Mouse (Mus musculus): ENCODE measurements at regions not wholly inside any gene's neighbourhood (a gene's known extent, or its start where the extent isn't known, plus 50 kb on each side); places are given as distances from the start of the nearest gene placed in this dataset.

- Histone ChIP-seq H3K4me2 (ENCODE audit: low read depth, low read length) (no peak overlapping the region), H3K27me3 (ENCODE audit: control insufficient read depth, insufficient read depth, low read depth, low read length) (no peaks in the 10 kb centered on the region), H3K4me3 (ENCODE audit: low read depth, low read length) (no peak overlapping the region), H3K4me1 (ENCODE audit: control insufficient read depth, low read depth, low read length) (no peaks in the 10 kb centered on the region), H3K9ac (ENCODE audit: low read depth, low read length) (no peak overlapping the region), H3K36me3 (ENCODE audit: control insufficient read depth, insufficient read depth) (no peaks in the 10 kb centered on the region), H3K9me3 (replicated peaks; ENCODE audit: control insufficient read depth, low read length) (no peaks in the 10 kb centered on the region), H3K27ac (ENCODE audit: low read length) (no peak overlapping the region)
- 43% methylated on average over 1 of the region's 1 CpGs for WGBS (ENCODE audit: insufficient replicate concordance)
- ATAC-seq (ENCODE audit: low read depth) = no peak
These were observed 586.1 kb upstream of the Impad1 start for GRCm38 (mm10) chr4:5379215-5379614.

- WGBS (ENCODE audit: insufficient replicate concordance) = 61% methylated on average over 1 of the region's 1 CpGs
- Histone ChIP-seq H3K9me3 (replicated peaks; ENCODE audit: control insufficient read depth, low read length) (no peaks in the 10 kb centered on the region), H3K4me1 (ENCODE audit: control insufficient read depth, low read depth, low read length) (no peaks in the 10 kb centered on the region), H3K9ac (ENCODE audit: low read depth, low read length) (no peak overlapping the region), H3K27me3 (ENCODE audit: control insufficient read depth, insufficient read depth, low read depth, low read length) (no peaks in the 10 kb centered on the region), H3K4me2 (ENCODE audit: low read depth, low read length) (no peak overlapping the region), H3K4me3 (ENCODE audit: low read depth, low read length) (no peak overlapping the region), H3K27ac (ENCODE audit: low read length) (no peak overlapping the region), H3K36me3 (ENCODE audit: control insufficient read depth, insufficient read depth) (no peaks in the 10 kb centered on the region)
- no peak for ATAC-seq (ENCODE audit: low read depth)
These were observed 565.1 kb upstream of the Impad1 start for GRCm38 (mm10) chr4:5358274-5358673.

GRCm38 (mm10) chr4:5346226-5346625 is 553.1 kb upstream of the Impad1 start:
- Histone ChIP-seq H3K4me3 (ENCODE audit: low read depth, low read length) (no peak overlapping the region), H3K4me2 (ENCODE audit: low read depth, low read length) (no peak overlapping the region), H3K4me1 (ENCODE audit: control insufficient read depth, low read depth, low read length) (no peaks in the 10 kb centered on the region), H3K9me3 (replicated peaks; ENCODE audit: control insufficient read depth, low read length) (no peaks in the 10 kb centered on the region), H3K27me3 (ENCODE audit: control insufficient read depth, insufficient read depth, low read depth, low read length) (no peaks in the 10 kb centered on the region), H3K27ac (ENCODE audit: low read length) (no peak overlapping the region), H3K36me3 (ENCODE audit: control insufficient read depth, insufficient read depth) (no peaks in the 10 kb centered on the region), H3K9ac (ENCODE audit: low read depth, low read length) (no peak overlapping the region)
- ATAC-seq (ENCODE audit: low read depth) = no peak
- WGBS (ENCODE audit: insufficient replicate concordance) = 55% methylated on average over 3 of the region's 3 CpGs

- H3K27ac ChIP-seq (ENCODE audit: low read length) = no peak overlapping the region
- H3K4me1 ChIP-seq (ENCODE audit: control insufficient read depth, low read depth, low read length) = no peaks in the 10 kb centered on the region
- H3K9ac ChIP-seq (ENCODE audit: low read depth, low read length) = no peak overlapping the region
- WGBS (ENCODE audit: insufficient replicate concordance) = 62% methylated on average over 4 of the region's 4 CpGs
- H3K27me3 ChIP-seq (ENCODE audit: control insufficient read depth, insufficient read depth, low read depth, low read length) = no peaks in the 10 kb centered on the region
- no peaks in the 10 kb centered on the region for H3K9me3 ChIP-seq (replicated peaks; ENCODE audit: control insufficient read depth, low read length)
- H3K36me3 ChIP-seq (ENCODE audit: control insufficient read depth, insufficient read depth) = no peaks in the 10 kb centered on the region
- H3K4me2 ChIP-seq (ENCODE audit: low read depth, low read length) = no peak overlapping the region
- no peak overlapping the region for H3K4me3 ChIP-seq (ENCODE audit: low read depth, low read length)
- ATAC-seq (ENCODE audit: low read depth) = no peak
These were observed 551.6 kb upstream of the Impad1 start for GRCm38 (mm10) chr4:5344739-5345138.

- H3K9me3 ChIP-seq (replicated peaks; ENCODE audit: control insufficient read depth, low read length) = no peaks in the 10 kb centered on the region
- no peak for ATAC-seq (ENCODE audit: low read depth)
- 65% methylated on average over 2 of the region's 2 CpGs for WGBS (ENCODE audit: insufficient replicate concordance)
These were observed 551.2 kb upstream of the Impad1 start for GRCm38 (mm10) chr4:5344311-5344710.

GRCm38 (mm10) chr4:5337158-5337896 is 544.2 kb upstream of the Impad1 start:
- ATAC-seq (ENCODE audit: low read depth) = no peak
- H3K9ac ChIP-seq (ENCODE audit: low read depth, low read length) = no peak overlapping the region
- 61% methylated on average over 4 of the region's 4 CpGs for WGBS (ENCODE audit: insufficient replicate concordance)
- no peaks in the 10 kb centered on the region for H3K27me3 ChIP-seq (ENCODE audit: control insufficient read depth, insufficient read depth, low read depth, low read length)
- no peaks in the 10 kb centered on the region for H3K4me1 ChIP-seq (ENCODE audit: control insufficient read depth, low read depth, low read length)
- H3K9me3 ChIP-seq (replicated peaks; ENCODE audit: control insufficient read depth, low read length) = no peaks in the 10 kb centered on the region
- no peak overlapping the region for H3K4me2 ChIP-seq (ENCODE audit: low read depth, low read length)
- H3K4me3 ChIP-seq (ENCODE audit: low read depth, low read length) = no peak overlapping the region
- H3K27ac ChIP-seq (ENCODE audit: low read length) = no peak overlapping the region
- no peaks in the 10 kb centered on the region for H3K36me3 ChIP-seq (ENCODE audit: control insufficient read depth, insufficient read depth)

More at GRCm38 (mm10) chr4:5344311-5344710, 551.2 kb upstream of the Impad1 start:
- Histone ChIP-seq H3K4me3 (ENCODE audit: low read depth, low read length) (no peak overlapping the region), H3K27ac (ENCODE audit: low read length) (no peak overlapping the region), H3K9ac (ENCODE audit: low read depth, low read length) (no peak overlapping the region), H3K4me2 (ENCODE audit: low read depth, low read length) (no peak overlapping the region), H3K27me3 (ENCODE audit: control insufficient read depth, insufficient read depth, low read depth, low read length) (no peaks in the 10 kb centered on the region), H3K36me3 (ENCODE audit: control insufficient read depth, insufficient read depth) (no peaks in the 10 kb centered on the region), H3K4me1 (ENCODE audit: control insufficient read depth, low read depth, low read length) (no peaks in the 10 kb centered on the region)

GRCm38 (mm10) chr4:5335030-5335429 is 541.9 kb upstream of the Impad1 start:
- Histone ChIP-seq H3K9me3 (replicated peaks; ENCODE audit: control insufficient read depth, low read length) (no peaks in the 10 kb centered on the region), H3K36me3 (ENCODE audit: control insufficient read depth, insufficient read depth) (no peaks in the 10 kb centered on the region), H3K4me2 (ENCODE audit: low read depth, low read length) (no peak overlapping the region), H3K4me1 (ENCODE audit: control insufficient read depth, low read depth, low read length) (no peaks in the 10 kb centered on the region), H3K27ac (ENCODE audit: low read length) (no peak overlapping the region), H3K9ac (ENCODE audit: low read depth, low read length) (no peak overlapping the region), H3K4me3 (ENCODE audit: low read depth, low read length) (no peak overlapping the region), H3K27me3 (ENCODE audit: control insufficient read depth, insufficient read depth, low read depth, low read length) (no peaks in the 10 kb centered on the region)
- no peak for ATAC-seq (ENCODE audit: low read depth)
- WGBS (ENCODE audit: insufficient replicate concordance) = 64% methylated on average over 2 of the region's 2 CpGs

- ATAC-seq (ENCODE audit: low read depth) = no peak
- 30% methylated on average over 5 of the region's 5 CpGs for WGBS (ENCODE audit: insufficient replicate concordance)
These were observed 535.5 kb upstream of the Impad1 start for GRCm38 (mm10) chr4:5328497-5329194.

GRCm38 (mm10) chr4:5327171-5327661 is 534.1 kb upstream of the Impad1 start:
- no peaks in the 10 kb centered on the region for H3K27me3 ChIP-seq (ENCODE audit: control insufficient read depth, insufficient read depth, low read depth, low read length)
- no peaks in the 10 kb centered on the region for H3K4me1 ChIP-seq (ENCODE audit: control insufficient read depth, low read depth, low read length)
- no peaks in the 10 kb centered on the region for H3K36me3 ChIP-seq (ENCODE audit: control insufficient read depth, insufficient read depth)
- no peak overlapping the region for H3K4me2 ChIP-seq (ENCODE audit: low read depth, low read length)
- H3K9me3 ChIP-seq (replicated peaks; ENCODE audit: control insufficient read depth, low read length) = no peaks in the 10 kb centered on the region
- WGBS (ENCODE audit: insufficient replicate concordance) = 14% methylated on average over 2 of the region's 2 CpGs
- H3K4me3 ChIP-seq (ENCODE audit: low read depth, low read length) = no peak overlapping the region
- peak; percentile 13; the same call in 1 of the 2 replicates for ATAC-seq (ENCODE audit: low read depth)
- H3K27ac ChIP-seq (ENCODE audit: low read length) = no peak overlapping the region
- no peak overlapping the region for H3K9ac ChIP-seq (ENCODE audit: low read depth, low read length)

More at GRCm38 (mm10) chr4:5328497-5329194, 535.5 kb upstream of the Impad1 start:
- Histone ChIP-seq H3K27ac (ENCODE audit: low read length) (no peak overlapping the region), H3K4me2 (ENCODE audit: low read depth, low read length) (no peak overlapping the region), H3K27me3 (ENCODE audit: control insufficient read depth, insufficient read depth, low read depth, low read length) (no peaks in the 10 kb centered on the region), H3K4me3 (ENCODE audit: low read depth, low read length) (no peak overlapping the region), H3K36me3 (ENCODE audit: control insufficient read depth, insufficient read depth) (no peaks in the 10 kb centered on the region), H3K9me3 (replicated peaks; ENCODE audit: control insufficient read depth, low read length) (no peaks in the 10 kb centered on the region), H3K9ac (ENCODE audit: low read depth, low read length) (no peak overlapping the region), H3K4me1 (ENCODE audit: control insufficient read depth, low read depth, low read length) (no peaks in the 10 kb centered on the region)
